Mouse (Mus musculus): ENCODE data around the gene 2210407C18Rik. TPM values are rescaled to one million over a fixed set of nuclear protein-coding genes. Genes with fewer than 3 reads are reported as not detected.
A peak's percentile ranks its signal among the peaks of the same experiment; 100 is the strongest.

2210407C18Rik gene
- polyA plus RNA-seq, 1 experiment from 2014 or later, result 0.22 TPM

- Histone ChIP-seq H3K36me3 (ENCODE audit: control insufficient read depth, insufficient read depth, low read length) (no peaks in the 10 kb centered on the region), H3K4me2 (ENCODE audit: low read length) (no peak overlapping the region), H3K4me3 (ENCODE audit: low read depth, low read length) (no peak overlapping the region), H3K9ac (ENCODE audit: low read length) (no peak overlapping the region), H3K4me1 (replicated peaks; ENCODE audit: control insufficient read depth, insufficient read depth, low read length) (peaks cover 6% of the 10 kb centered on the region; the same call in 1 of the 2 replicates), H3K27ac (ENCODE audit: low read depth) (no peak overlapping the region), H3K9me3 (ENCODE audit: control insufficient read depth, low read length) (no peaks in the 10 kb centered on the region), H3K27me3 (replicated peaks; ENCODE audit: control insufficient read depth, insufficient read depth, low read length) (peaks cover 11% of the 10 kb centered on the region; the same call in 1 of the 2 replicates)
- ATAC-seq (replicated peaks; ENCODE audit: low FRiP score, low TSS enrichment, low read depth), result no peak
- 31% methylated on average over 4 of the region's 4 CpGs for WGBS
- no peak for DNase-seq (ENCODE audit: low spot score)
Observed at GRCm38 (mm10) chr11:58636376-58636977, 20.6 kb upstream of the 2210407C18Rik start.

DNA sequence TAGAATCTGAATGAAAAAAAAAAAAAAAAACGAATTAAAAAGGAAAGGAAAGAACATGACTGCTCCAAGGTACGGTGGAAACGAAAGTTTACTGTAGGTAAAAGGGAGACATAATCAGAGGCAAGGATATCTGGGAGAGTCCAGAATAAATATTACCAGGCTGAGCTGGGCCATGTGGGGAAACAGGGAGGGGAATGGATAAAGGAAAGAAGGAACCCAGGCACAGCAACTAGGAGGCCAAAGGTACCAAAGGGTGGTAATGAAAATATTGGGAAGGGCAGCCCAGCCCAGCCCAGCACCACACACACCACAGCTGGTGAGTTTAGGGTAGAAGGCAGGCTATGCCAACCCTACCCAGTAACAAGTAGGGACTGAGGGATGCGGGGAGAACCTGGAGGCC, 19.0 kb upstream of the 2210407C18Rik start:
- no peak overlapping the region for H3K27ac ChIP-seq (ENCODE audit: low read depth)
- H3K4me1 ChIP-seq (replicated peaks; ENCODE audit: control insufficient read depth, insufficient read depth, low read length), result no peaks in the 10 kb centered on the region
- H3K27me3 ChIP-seq (replicated peaks; ENCODE audit: control insufficient read depth, insufficient read depth, low read length), result 0 out of 2 replicates have a peak, but pooled peaks cover 2% of the 10 kb centered on the region
- H3K9me3 ChIP-seq (ENCODE audit: control insufficient read depth, low read length), result no peaks in the 10 kb centered on the region
- no peak overlapping the region for H3K9ac ChIP-seq (ENCODE audit: low read length)
- ATAC-seq (replicated peaks; ENCODE audit: low FRiP score, low TSS enrichment, low read depth) (no peak), DNase-seq (ENCODE audit: low spot score) (no peak)
- no peak overlapping the region for H3K4me2 ChIP-seq (ENCODE audit: low read length)
- H3K36me3 ChIP-seq (ENCODE audit: control insufficient read depth, insufficient read depth, low read length), result no peaks in the 10 kb centered on the region
- H3K4me3 ChIP-seq (ENCODE audit: low read depth, low read length), result no peak overlapping the region
- WGBS, result 48% methylated on average over 4 of the region's 4 CpGs

- no peak for DNase-seq (ENCODE audit: low spot score)
- no peak within 1 kb of the TSS for H3K4me2 ChIP-seq (ENCODE audit: low read length)
- WGBS, result 79% methylated on average over 5 of the region's 5 CpGs
- H3K27ac ChIP-seq (ENCODE audit: low read depth), result no peak within 1 kb of the TSS
- H3K9ac ChIP-seq (ENCODE audit: low read length), result no peak within 1 kb of the TSS
- H3K36me3 ChIP-seq (ENCODE audit: control insufficient read depth, insufficient read depth, low read length), result no peaks in the 10 kb centered on the region
- H3K4me3 ChIP-seq (ENCODE audit: low read depth, low read length), result no peak within 1 kb of the TSS
- ATAC-seq (replicated peaks; ENCODE audit: low FRiP score, low TSS enrichment, low read depth), result no peak
- no peaks in the 10 kb centered on the region for H3K27me3 ChIP-seq (replicated peaks; ENCODE audit: control insufficient read depth, insufficient read depth, low read length)
- H3K9me3 ChIP-seq (ENCODE audit: control insufficient read depth, low read length), result no peaks in the 10 kb centered on the region
- no peaks in the 10 kb centered on the region for H3K4me1 ChIP-seq (replicated peaks; ENCODE audit: control insufficient read depth, insufficient read depth, low read length)
Observed at GRCm38 (mm10) chr11:58630401-58630800, 14.5 kb upstream of the 2210407C18Rik start, which contains the start of gene Olfr323. Olfr323 (minus strand) TSS chr11:58630501.

- WGBS, result 55% methylated on average over 4 of the region's 4 CpGs
- Histone ChIP-seq H3K4me1 (replicated peaks; ENCODE audit: control insufficient read depth, insufficient read depth, low read length) (no peaks in the 10 kb centered on the region), H3K27ac (ENCODE audit: low read depth) (no peak overlapping the region), H3K4me3 (ENCODE audit: low read depth, low read length) (no peak overlapping the region), H3K9me3 (ENCODE audit: control insufficient read depth, low read length) (no peaks in the 10 kb centered on the region), H3K36me3 (ENCODE audit: control insufficient read depth, insufficient read depth, low read length) (no peaks in the 10 kb centered on the region), H3K9ac (ENCODE audit: low read length) (no peak overlapping the region), H3K27me3 (replicated peaks; ENCODE audit: control insufficient read depth, insufficient read depth, low read length) (no peaks in the 10 kb centered on the region), H3K4me2 (ENCODE audit: low read length) (no peak overlapping the region)
- DNase-seq (ENCODE audit: low spot score) (no peak), ATAC-seq (replicated peaks; ENCODE audit: low FRiP score, low TSS enrichment, low read depth) (no peak)
Observed at GRCm38 (mm10) chr11:58626146-58626545, 10.3 kb upstream of the 2210407C18Rik start.

GRCm38 (mm10) chr11:58618793-58619192, 2.9 kb upstream of the 2210407C18Rik start:
- ATAC-seq (replicated peaks; ENCODE audit: low FRiP score, low TSS enrichment, low read depth) (peak; percentile 66; the same call in 1 of the 2 replicates), DNase-seq (ENCODE audit: low spot score) (no peak)
- Histone ChIP-seq H3K4me3 (ENCODE audit: low read depth, low read length) (no peak overlapping the region), H3K36me3 (ENCODE audit: control insufficient read depth, insufficient read depth, low read length) (no peaks in the 10 kb centered on the region), H3K27ac (ENCODE audit: low read depth) (no peak overlapping the region), H3K4me1 (replicated peaks; ENCODE audit: control insufficient read depth, insufficient read depth, low read length) (no peaks in the 10 kb centered on the region), H3K9me3 (ENCODE audit: control insufficient read depth, low read length) (no peaks in the 10 kb centered on the region), H3K4me2 (ENCODE audit: low read length) (no peak overlapping the region), H3K27me3 (replicated peaks; ENCODE audit: control insufficient read depth, insufficient read depth, low read length) (no peaks in the 10 kb centered on the region), H3K9ac (ENCODE audit: low read length) (no peak overlapping the region)
- 63% methylated on average over 6 of the region's 6 CpGs for WGBS

- no peak overlapping the region for H3K9ac ChIP-seq (ENCODE audit: low read length)
- peak; percentile 55 for ATAC-seq (replicated peaks; ENCODE audit: low FRiP score, low TSS enrichment, low read depth)
- H3K9me3 ChIP-seq (ENCODE audit: control insufficient read depth, low read length), result no peaks in the 10 kb centered on the region
- no peak overlapping the region for H3K4me3 ChIP-seq (ENCODE audit: low read depth, low read length)
- H3K36me3 ChIP-seq (ENCODE audit: control insufficient read depth, insufficient read depth, low read length), result no peaks in the 10 kb centered on the region
- WGBS, result 29% methylated on average over 3 of the region's 3 CpGs
- no peak overlapping the region for H3K4me2 ChIP-seq (ENCODE audit: low read length)
- no peaks in the 10 kb centered on the region for H3K27me3 ChIP-seq (replicated peaks; ENCODE audit: control insufficient read depth, insufficient read depth, low read length)
- DNase-seq (ENCODE audit: low spot score), result no peak
- no peak overlapping the region for H3K27ac ChIP-seq (ENCODE audit: low read depth)
- no peaks in the 10 kb centered on the region for H3K4me1 ChIP-seq (replicated peaks; ENCODE audit: control insufficient read depth, insufficient read depth, low read length)
Observed at GRCm38 (mm10) chr11:58618369-58618768, 2.5 kb upstream of the 2210407C18Rik start.

DNA sequence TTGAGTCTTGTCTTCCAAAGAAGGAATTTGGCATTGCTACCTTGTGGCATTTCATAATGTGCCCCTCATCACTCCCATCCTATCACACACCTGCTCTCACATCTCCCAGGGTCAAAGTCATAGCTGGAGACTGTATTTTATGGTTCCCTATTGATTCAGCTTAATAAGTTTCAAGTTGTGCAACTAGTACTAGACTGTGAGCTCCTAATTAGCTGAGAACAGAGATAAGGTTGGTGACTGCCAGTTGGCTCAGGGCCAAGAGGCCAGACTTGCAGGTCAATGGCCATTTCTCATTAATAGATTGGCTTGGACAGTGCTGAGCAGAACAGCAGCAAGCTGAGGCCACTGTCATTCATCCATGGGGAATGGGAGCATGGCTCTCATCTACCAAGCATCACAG, 1.3 kb downstream of the 2210407C18Rik start:
- no peak overlapping the region for H3K9ac ChIP-seq (ENCODE audit: low read length)
- no peak overlapping the region for H3K27ac ChIP-seq (ENCODE audit: low read depth)
- no peak overlapping the region for H3K4me3 ChIP-seq (ENCODE audit: low read depth, low read length)
- ATAC-seq (replicated peaks; ENCODE audit: low FRiP score, low TSS enrichment, low read depth) (no peak), DNase-seq (ENCODE audit: low spot score) (no peak)
- H3K36me3 ChIP-seq (ENCODE audit: control insufficient read depth, insufficient read depth, low read length), result no peaks in the 10 kb centered on the region
- H3K9me3 ChIP-seq (ENCODE audit: control insufficient read depth, low read length), result no peaks in the 10 kb centered on the region
- no peaks in the 10 kb centered on the region for H3K27me3 ChIP-seq (replicated peaks; ENCODE audit: control insufficient read depth, insufficient read depth, low read length)
- H3K4me2 ChIP-seq (ENCODE audit: low read length), result no peak overlapping the region
- no peaks in the 10 kb centered on the region for H3K4me1 ChIP-seq (replicated peaks; ENCODE audit: control insufficient read depth, insufficient read depth, low read length)

- H3K9ac ChIP-seq (ENCODE audit: low read length), result no peak overlapping the region
- no peak overlapping the region for H3K4me3 ChIP-seq (ENCODE audit: low read depth, low read length)
- DNase-seq (ENCODE audit: low spot score) (no peak), ATAC-seq (replicated peaks; ENCODE audit: low FRiP score, low TSS enrichment, low read depth) (0 out of 2 replicates have a peak, but pooled peaks have one; percentile 50)
- H3K4me2 ChIP-seq (ENCODE audit: low read length), result no peak overlapping the region
- no peaks in the 10 kb centered on the region for H3K36me3 ChIP-seq (ENCODE audit: control insufficient read depth, insufficient read depth, low read length)
- H3K4me1 ChIP-seq (replicated peaks; ENCODE audit: control insufficient read depth, insufficient read depth, low read length), result no peaks in the 10 kb centered on the region
- H3K27me3 ChIP-seq (replicated peaks; ENCODE audit: control insufficient read depth, insufficient read depth, low read length), result no peaks in the 10 kb centered on the region
- H3K27ac ChIP-seq (ENCODE audit: low read depth), result no peak overlapping the region
- WGBS, result 47% methylated on average over 3 of the region's 3 CpGs
- H3K9me3 ChIP-seq (ENCODE audit: control insufficient read depth, low read length), result no peaks in the 10 kb centered on the region
Observed at GRCm38 (mm10) chr11:58613359-58613758, 2.5 kb downstream of the 2210407C18Rik start.

- H3K27me3 ChIP-seq (replicated peaks; ENCODE audit: control insufficient read depth, insufficient read depth, low read length), result no peaks in the 10 kb centered on the region
- no peak overlapping the region for H3K9ac ChIP-seq (ENCODE audit: low read length)
- no peak overlapping the region for H3K27ac ChIP-seq (ENCODE audit: low read depth)
- no peaks in the 10 kb centered on the region for H3K4me1 ChIP-seq (replicated peaks; ENCODE audit: control insufficient read depth, insufficient read depth, low read length)
- no peak overlapping the region for H3K4me3 ChIP-seq (ENCODE audit: low read depth, low read length)
- no peaks in the 10 kb centered on the region for H3K36me3 ChIP-seq (ENCODE audit: control insufficient read depth, insufficient read depth, low read length)
- ATAC-seq (replicated peaks; ENCODE audit: low FRiP score, low TSS enrichment, low read depth), result no peak
- H3K9me3 ChIP-seq (ENCODE audit: control insufficient read depth, low read length), result no peaks in the 10 kb centered on the region
- no peak for DNase-seq (ENCODE audit: low spot score)
- no peak overlapping the region for H3K4me2 ChIP-seq (ENCODE audit: low read length)
- 81% methylated on average over 6 of the region's 6 CpGs for WGBS
Observed at GRCm38 (mm10) chr11:58607030-58607429, 8.8 kb downstream of the 2210407C18Rik start.

Data from intestine, embryonic 14.5 days (tissue).